Comparison of ENCODE assay signal across 10 mouse cellular contexts in genomic region chr4:139179731-139180625, GRCm38 (mm10). TPM values are rescaled to one million over a fixed set of nuclear protein-coding genes. Genes with fewer than 3 reads are reported as not detected.
DNase-seq lines count a peak whose midpoint lies in the region; ATAC-seq and TF ChIP-seq lines count a peak whose summit lies in the region.
"Had no signal": no experiment of that assay in that cellular context is flagged by ENCODE, and none has a peak within 500 bp of the region (broad histone marks: within the 10 kb centered on the region; RNA-seq: fewer than 3 reads in every experiment).

No protein-coding gene starts in this region.

- H3K4me2 ChIP-seq in limb, embryonic 15.5 days = no peak overlapping the region
- H3K4me2 ChIP-seq in myocyte (ENCODE audit: low read depth) = peak overlapping the region; percentile 22

- peak; percentile 75 for ATAC-seq in erythroid progenitor cell, adult 5-6 weeks (replicated peaks; ENCODE audit: low FRiP score, poor library complexity, severe bottlenecking)
- ATAC-seq in limb, embryonic 15.5 days (ENCODE audit: insufficient number of reproducible peaks, low FRiP score, low TSS enrichment, low read depth) = no peak; the same call in 1 of the 2 replicates
- ATAC-seq: hindbrain, embryonic 16.5 days had no signal

- H3K4me3 ChIP-seq in limb, embryonic 15.5 days = no peak overlapping the region
- no peak overlapping the region for H3K4me3 ChIP-seq in myocyte

- H3ac ChIP-seq in myocyte (ENCODE audit: control insufficient read depth, insufficient read length) = no peak overlapping the region

- no peak for TF ChIP-seq POLR2A in myocyte (IDR thresholded peaks at IDR 0.05; ENCODE audit: insufficient read length, low read depth)

- DNase-seq in kidney, postnatal 4 days = peak; percentile 41 to 64
- DNase-seq in kidney, postnatal 14 days = no peak
- DNase-seq in right cerebral cortex, postnatal 25 days = no peak
- DNase-seq in cerebellum, adult 9-10 months = no peak
- no peak for DNase-seq in ovary, postnatal 14 days (ENCODE audit: low spot score)
- DNase-seq: adrenal gland, adult 8-10 months had no signal

- no peaks in the 10 kb centered on the region for H3K27me3 ChIP-seq in limb, embryonic 15.5 days
- H3K27me3 ChIP-seq in myocyte (ENCODE audit: control insufficient read depth, insufficient read depth, insufficient read length) = no peaks in the 10 kb centered on the region

- WGBS in limb, embryonic 15.5 days = 63% methylated on average over 17 of the region's 17 CpGs

- peaks cover 13% of the 10 kb centered on the region for H3K4me1 ChIP-seq in limb, embryonic 15.5 days

- H3K9ac ChIP-seq in limb, embryonic 15.5 days = no peak overlapping the region

- no peaks in the 10 kb centered on the region for H3K9me3 ChIP-seq in limb, embryonic 15.5 days

- no peaks in the 10 kb centered on the region for H3K36me3 ChIP-seq in limb, embryonic 15.5 days
- H3K36me3 ChIP-seq in myocyte (ENCODE audit: control insufficient read depth, insufficient read depth) = no peaks in the 10 kb centered on the region

- H3K27ac ChIP-seq in limb, embryonic 15.5 days = peak overlapping the region; percentile 17; the same call in 1 of the 2 replicates

- H3K79me2 ChIP-seq in myocyte (ENCODE audit: control insufficient read depth, insufficient read depth) = no peaks in the 10 kb centered on the region

TF ChIP-seq in myocyte, 11 proteins besides CTCF, POLR2A, EP300 and RAD21:
- TF ChIP-seq POLR2AphosphoS2 (IDR thresholded peaks at IDR 0.05; ENCODE audit: insufficient read length, low read depth) = no peak
- no peak for TF ChIP-seq E2F4 (IDR thresholded peaks at IDR 0.05; ENCODE audit: insufficient read depth)
- no peak for TF ChIP-seq SRF (IDR thresholded peaks at IDR 0.05; ENCODE audit: control insufficient read depth, insufficient read length, low read depth)
- no peak for TF ChIP-seq CEBPB (IDR thresholded peaks at IDR 0.05; ENCODE audit: insufficient read depth, poor library complexity, severe bottlenecking)
- no peak for TF ChIP-seq USF1 (IDR thresholded peaks at IDR 0.05; ENCODE audit: low read depth)
- no peak for TF ChIP-seq TCF12 (IDR thresholded peaks at IDR 0.05; ENCODE audit: insufficient read depth, poor library complexity, severe bottlenecking)
- TF ChIP-seq REST (IDR thresholded peaks at IDR 0.05; ENCODE audit: insufficient read depth, insufficient read length) = no peak
- TF ChIP-seq MAX (IDR thresholded peaks at IDR 0.05; ENCODE audit: low read depth) = no peak
- no peak for TF ChIP-seq MYOD1 (IDR thresholded peaks at IDR 0.05; ENCODE audit: control insufficient read depth in 1 of 3, insufficient read length in 2 of 3, low read depth in 2 of 3)
- no peak for TF ChIP-seq TCF3 (IDR thresholded peaks at IDR 0.05; ENCODE audit: insufficient read length, low read depth)
- no peak for TF ChIP-seq MYOG (IDR thresholded peaks at IDR 0.05; ENCODE audit: control insufficient read depth in 1 of 3, insufficient read depth in 1 of 3, insufficient read length in 2 of 3, low read depth in 2 of 3)

RNA-seq across cellular contexts. Expression of gene Capzb, which starts 12.7 kb away (rescaled TPM):
- total RNA-seq in erythroid progenitor cell, adult 5-6 weeks (2015; ENCODE audit: low replicate concordance) = 94.3 and 141 TPM in 2 replicates
- 29.4 and 35.6 TPM in 2 replicates for total RNA-seq in erythroid progenitor cell, adult 5-6 weeks (2017; ENCODE audit: low replicate concordance)
- 399 and 425 TPM in 2 replicates for polyA plus RNA-seq in limb, embryonic 15.5 days (2015; fragmentation: Nextera tagmentation; extraction: Ambion mirVana)
- 247 TPM for polyA plus RNA-seq in myocyte (2012; fragmentation: generic; extraction: Trizol)

RNA-seq across cellular contexts. Expression of gene Minos1, which starts 49.1 kb away (rescaled TPM):
- 134 and 193 TPM in 2 replicates for total RNA-seq in erythroid progenitor cell, adult 5-6 weeks (2015; ENCODE audit: low replicate concordance)
- total RNA-seq in erythroid progenitor cell, adult 5-6 weeks (2017; ENCODE audit: low replicate concordance) = 116 and 230 TPM in 2 replicates
- polyA plus RNA-seq in limb, embryonic 15.5 days (2015; fragmentation: Nextera tagmentation; extraction: Ambion mirVana) = 428 and 467 TPM in 2 replicates
- polyA plus RNA-seq in myocyte (2012; fragmentation: generic; extraction: Trizol) = 247 TPM

Comparison
In these comparisons a context has a peak if more than half of its experiments do, and no peak if none do; other contexts are left out.
1. DNase-seq: peak in kidney, postnatal 4 days (2 of 2); none in kidney, postnatal 14 days (single experiment), right cerebral cortex, postnatal 25 days (single experiment), cerebellum, adult 9-10 months (single experiment) and ovary, postnatal 14 days (single experiment).